Mouse (Mus musculus): Measurements from ENCODE around the gene Efcab7. TPM values are rescaled to one million over a fixed set of nuclear protein-coding genes. Genes with fewer than 3 reads are reported as not detected.

Efcab7 gene
- 0.52 TPM for polyA plus RNA-seq (2014; fragmentation: Illumina TruSeq; extraction: RNeasy Lipid Tissue Mini Kit (QIAGEN cat#74804); ENCODE audit: low read depth, low replicate concordance)

DNA sequence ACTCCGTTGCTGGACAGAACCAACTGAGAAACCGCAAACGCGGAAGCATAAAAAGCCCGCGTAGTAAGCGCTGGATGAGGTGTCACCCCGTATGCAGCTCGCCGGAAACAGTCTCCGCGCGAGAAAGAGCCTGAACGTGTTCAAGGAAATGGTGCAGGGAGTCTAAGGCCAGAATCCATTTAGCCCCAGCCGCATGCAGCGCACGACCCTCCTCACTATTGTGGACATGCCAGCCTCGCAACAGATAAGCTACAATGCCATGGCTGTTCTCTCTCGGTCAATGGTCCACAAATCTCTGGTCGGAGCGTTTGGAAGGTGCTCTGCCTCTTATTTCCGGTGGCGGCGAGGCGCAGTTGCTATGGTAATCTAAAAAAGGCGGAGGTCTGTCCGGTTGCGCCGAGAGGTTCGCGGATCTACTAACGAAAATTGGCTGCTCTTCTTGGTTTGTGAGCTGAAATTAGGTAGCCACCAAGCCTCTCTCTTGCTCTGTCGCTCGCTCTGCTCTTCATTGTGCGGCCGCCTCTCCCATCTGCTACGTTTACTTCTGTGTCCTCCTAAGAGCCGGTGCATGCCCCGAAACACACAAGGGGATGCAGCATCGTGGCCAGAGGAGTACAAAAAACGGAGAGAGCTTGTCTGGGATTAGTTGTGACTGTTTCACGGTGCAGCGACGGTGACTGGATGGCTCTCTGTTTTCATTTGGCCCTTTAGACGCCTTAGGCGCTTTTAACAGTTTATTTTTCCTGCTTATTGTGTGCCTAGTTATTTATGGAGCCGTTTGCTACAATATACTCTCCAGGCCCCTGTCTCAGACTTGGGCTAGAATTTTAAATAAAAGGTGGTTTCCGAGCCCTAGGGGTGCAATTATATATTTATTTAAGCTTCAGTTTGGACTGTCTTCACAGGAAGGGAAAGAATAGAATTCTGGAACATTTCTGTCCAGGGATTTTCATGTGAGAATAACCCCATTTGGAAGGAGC lies at the start of gene Efcab7:
Gene Efcab7 (plus strand): TSS at position 105 of the 980 bp plus-strand sequence.

DNA sequence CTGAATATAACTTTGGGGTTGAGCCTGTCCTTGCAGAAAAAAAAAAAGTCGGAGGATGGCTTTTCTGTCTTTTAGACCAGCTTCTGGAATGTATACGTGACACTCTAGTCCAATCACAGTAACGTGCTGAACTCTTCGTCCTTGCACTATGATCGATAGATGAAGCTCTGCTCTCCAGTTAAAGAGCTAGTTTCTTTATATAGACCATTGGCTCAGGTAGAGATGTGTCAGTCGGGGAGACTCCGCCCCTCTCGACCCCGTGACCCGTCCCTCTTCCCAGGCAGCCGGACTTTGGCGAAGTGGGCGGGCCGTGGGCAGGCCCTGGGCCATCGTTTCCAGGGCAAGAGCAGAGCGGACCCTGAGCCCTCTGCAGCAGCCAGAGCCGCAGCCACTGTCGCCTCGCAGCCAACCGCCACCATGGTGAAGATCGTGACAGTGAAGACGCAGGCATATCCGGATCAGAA lies 100.2 kb downstream of the Efcab7 start, which contains the start of gene Pgm1:
Gene Pgm1 (plus strand): TSS at position 266 of the 464 bp plus-strand sequence.

DNA sequence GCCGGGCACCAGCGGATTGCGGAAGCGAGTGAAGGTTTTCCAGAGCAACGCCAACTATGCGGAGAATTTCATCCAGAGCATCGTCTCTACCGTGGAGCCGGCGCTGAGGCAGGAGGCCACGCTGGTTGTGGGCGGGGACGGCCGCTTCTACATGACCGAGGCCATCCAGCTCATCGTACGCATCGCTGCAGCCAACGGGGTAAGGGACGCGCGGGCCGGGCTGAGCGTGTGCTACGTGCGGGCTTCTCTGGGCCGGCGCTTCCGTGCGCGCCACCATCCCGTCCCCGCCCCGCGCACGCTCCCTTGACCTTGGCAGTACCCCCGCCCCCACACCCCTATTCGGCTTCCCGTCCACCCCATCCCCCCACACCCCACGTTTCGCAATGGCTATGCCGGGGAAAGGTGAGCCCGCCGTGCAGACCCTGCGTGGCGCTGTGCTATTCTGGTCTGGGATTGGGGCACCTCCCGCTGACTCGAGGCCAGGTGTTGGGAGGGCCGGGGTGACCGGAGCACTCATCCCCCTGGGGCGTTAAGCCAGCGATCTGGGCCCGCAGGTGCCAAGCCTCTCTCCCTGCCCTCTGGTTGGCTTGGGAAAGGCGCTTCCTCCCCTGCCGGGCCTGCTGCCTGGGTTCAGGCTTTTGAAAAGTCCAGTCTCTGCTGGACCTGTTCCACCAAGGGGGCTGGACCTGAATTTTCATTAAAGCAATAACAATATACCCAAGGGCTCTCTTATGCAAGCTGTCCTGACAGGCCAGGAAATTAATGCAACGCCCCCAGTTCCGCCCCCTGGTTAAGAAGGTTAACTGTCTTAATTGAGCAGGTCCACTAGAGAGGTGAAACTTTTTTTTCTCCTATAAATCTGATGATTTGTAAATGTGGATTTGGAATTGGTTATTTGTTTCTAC lies 100.9 kb downstream of the Efcab7 start, which contains the start of gene Itgb3bp:
Gene Itgb3bp (minus strand): TSS at position 201 of the 905 bp plus-strand sequence.

Other genes starting within 250 kb of the Efcab7 start
- 0.31 TPM for gene Foxd3, start 172.9 kb upstream of the Efcab7 start, polyA plus RNA-seq (2014; fragmentation: Illumina TruSeq; extraction: RNeasy Lipid Tissue Mini Kit (QIAGEN cat#74804); ENCODE audit: low read depth, low replicate concordance)
- 9.3 TPM for gene Alg6, start 113.5 kb upstream of the Efcab7 start, polyA plus RNA-seq (2014; fragmentation: Illumina TruSeq; extraction: RNeasy Lipid Tissue Mini Kit (QIAGEN cat#74804); ENCODE audit: low read depth, low replicate concordance)
- gene Pgm1, start 100.2 kb downstream of the Efcab7 start, polyA plus RNA-seq (2014; fragmentation: Illumina TruSeq; extraction: RNeasy Lipid Tissue Mini Kit (QIAGEN cat#74804); ENCODE audit: low read depth, low replicate concordance), result 198 TPM
- gene Itgb3bp, start 100.6 kb downstream of the Efcab7 start, polyA plus RNA-seq (2014; fragmentation: Illumina TruSeq; extraction: RNeasy Lipid Tissue Mini Kit (QIAGEN cat#74804); ENCODE audit: low read depth, low replicate concordance), result 9.9 TPM

All from heart, adult 10 weeks (tissue).